Mouse (Mus musculus) stomach, postnatal 0 days (tissue): ENCODE results near the gene Cdh4.

Experiments used
- CTCF ChIP-seq: IDR thresholded peaks from 2 replicates; pipeline ENCODE4 v1.5.1; 2016; ENCODE audit warnings: antibody characterized with exemption, low read depth, mild to moderate bottlenecking, moderate library complexity
- EP300 ChIP-seq: optimal IDR thresholded peaks from 2 replicates; pipeline ENCODE3; 2016; ENCODE audit warnings: antibody characterized with exemption

DNA sequence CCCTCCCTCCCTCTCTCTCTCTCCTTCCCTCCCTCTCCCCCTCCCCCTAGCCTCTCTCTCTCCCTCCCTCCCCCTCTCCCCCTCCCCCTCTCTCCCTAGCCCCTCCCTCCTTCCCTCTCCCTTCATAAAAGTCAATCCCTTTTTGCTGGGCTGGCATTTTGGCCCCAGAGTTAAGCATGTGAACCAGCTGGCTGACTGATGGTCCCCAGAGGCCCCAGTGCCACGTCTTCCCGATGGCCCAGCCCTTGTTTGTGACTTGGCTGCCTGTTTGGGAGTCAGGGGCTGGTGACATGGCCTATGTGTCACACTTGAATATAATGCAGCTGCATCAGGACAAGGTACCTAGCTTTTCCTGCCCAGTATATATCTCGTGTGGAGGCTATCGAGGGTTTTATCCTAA is 96.3 kb downstream of the Cdh4 start:
- TF ChIP-seq CTCF = no peak
- no peak for TF ChIP-seq EP300
